Mouse (Mus musculus) kidney, adult 8-10 months (tissue): Measurements from ENCODE around the gene Psmd9.

Experiments
- DNase-seq, 2 experiments: peaks; one replicate each; pipeline ENCODE4 v3.0.0; 2022

The Psmd9 gene

DNA sequence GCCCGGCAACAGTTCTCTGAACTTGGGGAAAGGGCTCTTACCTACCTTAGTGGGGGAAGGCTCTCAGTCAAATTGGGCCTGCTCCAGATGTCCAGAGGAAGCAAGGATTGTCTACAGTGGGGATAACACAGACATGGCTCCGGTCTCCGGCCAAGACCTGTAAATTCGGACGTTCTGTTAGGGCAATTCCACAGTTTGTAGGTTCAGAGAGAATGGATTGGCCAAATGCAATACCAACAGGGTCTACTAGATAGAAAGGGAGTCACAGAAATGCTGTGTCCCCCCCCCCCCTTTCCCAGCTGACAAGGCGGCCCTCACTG, 31.3 kb upstream of the Psmd9 start:
- no peak for DNase-seq

DNA sequence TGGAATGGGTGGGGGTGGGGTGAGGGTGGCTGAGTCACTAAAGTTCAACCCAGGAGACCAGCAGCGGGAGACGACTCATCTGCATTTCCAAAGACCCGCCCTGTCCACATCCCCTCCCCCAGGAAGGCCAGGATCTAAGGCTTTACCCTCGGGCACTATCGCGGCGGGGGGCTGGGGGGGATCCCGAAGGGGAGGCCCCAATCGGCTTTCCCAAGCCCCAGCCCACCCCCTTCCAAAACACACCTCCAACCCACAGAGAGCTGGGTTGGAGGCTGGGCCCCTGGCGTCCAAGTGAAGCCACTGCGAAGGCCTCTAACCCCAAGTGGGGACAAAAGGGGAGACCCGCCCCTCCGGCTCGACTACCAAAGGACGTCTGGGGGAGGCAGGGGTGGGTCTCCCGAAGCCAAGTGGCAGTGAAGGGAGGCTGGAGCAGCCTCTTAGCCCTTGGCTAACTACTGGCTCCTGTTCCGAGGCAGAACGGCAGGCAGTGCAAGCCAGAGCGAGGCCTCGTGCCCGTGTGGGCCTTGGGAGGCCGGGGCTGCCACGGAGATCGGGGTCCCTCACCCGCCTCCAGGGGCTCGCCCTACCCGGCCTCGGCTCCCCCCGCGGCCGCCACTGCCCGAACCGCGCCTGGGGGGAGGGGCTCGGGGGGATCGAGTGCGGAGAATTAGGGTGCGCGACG, 30.8 kb upstream of the Psmd9 start:
- peak; percentile 72 to 85 for DNase-seq

DNA sequence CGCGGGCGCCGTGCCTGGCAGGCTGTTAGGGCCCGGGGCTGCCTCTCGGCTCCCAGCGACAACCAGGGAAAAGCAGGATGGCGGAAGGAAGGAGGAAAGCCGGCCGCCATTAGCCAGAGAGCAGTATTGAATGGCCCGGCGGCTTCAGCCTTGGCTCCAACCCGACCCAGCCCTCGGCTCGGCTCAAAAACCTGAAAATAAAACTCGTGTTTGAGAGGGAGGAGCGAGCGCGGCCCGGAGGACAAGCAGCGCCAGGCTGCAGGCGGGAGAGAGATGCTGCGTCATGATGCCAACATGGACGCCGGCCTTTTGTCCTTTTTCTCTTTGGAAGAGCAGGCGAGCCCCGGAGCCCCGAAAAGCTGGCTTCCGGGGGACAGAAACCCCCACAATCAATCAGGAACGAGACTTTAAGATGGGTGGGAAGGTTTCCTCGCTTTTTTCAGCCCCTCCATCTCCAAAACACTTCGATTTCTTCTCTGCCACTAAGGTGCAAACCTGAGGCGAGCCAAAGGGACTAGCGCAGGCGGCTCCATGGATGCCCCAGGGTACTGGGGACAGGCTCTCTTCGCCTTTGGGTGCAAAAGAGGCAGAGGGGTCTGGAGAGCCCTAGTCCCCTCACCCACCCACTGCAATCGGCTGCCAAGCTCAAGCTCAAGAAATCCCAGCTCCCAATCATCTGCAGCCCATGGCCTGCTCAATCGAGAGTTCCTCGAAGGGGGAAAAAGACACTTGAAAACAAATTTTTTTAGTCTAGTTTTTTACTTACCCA, 30.1 kb upstream of the Psmd9 start:
- DNase-seq: peak; percentile 85 to 88

GRCm38 (mm10) chr5:123139722-123140627, 29.2 kb upstream of the Psmd9 start:
- peak in 1 of 2 experiments; percentile 37 for DNase-seq

DNA sequence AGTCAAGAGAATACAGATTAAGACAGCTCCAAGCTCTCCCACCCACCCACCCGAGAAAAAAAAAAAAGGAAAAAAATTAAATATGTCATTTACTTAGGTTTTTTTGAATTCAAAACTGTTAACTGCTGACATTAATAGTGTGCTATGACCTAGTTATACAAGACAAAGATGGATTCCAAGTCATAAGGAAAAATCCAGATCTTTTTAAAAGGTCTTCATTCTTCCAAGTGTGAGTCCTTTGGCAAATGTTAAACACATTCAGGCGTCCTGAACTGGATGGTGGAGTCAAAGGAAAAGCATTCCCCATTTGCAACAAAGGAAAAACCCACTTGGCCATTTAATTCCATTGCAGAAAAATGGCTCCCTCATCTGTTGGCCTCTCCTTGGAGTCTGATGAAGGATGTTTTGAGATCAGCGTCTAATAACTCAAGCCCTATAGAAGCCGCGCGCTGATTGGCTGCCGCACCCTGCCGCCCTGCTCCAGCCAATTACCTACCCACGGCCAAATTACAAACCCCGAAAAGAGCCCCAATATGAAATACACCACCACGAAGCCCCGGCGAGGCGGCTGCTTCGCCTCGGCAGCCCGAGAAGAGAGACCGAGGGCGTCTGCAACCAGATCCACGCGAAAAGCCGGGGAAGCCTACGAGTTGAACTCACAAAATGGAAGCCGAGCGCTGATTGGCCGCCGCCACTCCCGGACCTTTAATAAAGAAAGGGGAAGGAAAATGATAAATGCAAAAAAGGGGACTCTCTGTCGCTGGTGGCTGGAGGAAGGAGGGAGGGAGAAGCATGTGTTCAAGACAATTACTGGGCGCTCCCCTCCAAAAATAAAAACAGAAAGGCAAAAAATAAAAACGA, 28.3 kb upstream of the Psmd9 start:
- peak; percentile 94 to 95 for DNase-seq

DNA sequence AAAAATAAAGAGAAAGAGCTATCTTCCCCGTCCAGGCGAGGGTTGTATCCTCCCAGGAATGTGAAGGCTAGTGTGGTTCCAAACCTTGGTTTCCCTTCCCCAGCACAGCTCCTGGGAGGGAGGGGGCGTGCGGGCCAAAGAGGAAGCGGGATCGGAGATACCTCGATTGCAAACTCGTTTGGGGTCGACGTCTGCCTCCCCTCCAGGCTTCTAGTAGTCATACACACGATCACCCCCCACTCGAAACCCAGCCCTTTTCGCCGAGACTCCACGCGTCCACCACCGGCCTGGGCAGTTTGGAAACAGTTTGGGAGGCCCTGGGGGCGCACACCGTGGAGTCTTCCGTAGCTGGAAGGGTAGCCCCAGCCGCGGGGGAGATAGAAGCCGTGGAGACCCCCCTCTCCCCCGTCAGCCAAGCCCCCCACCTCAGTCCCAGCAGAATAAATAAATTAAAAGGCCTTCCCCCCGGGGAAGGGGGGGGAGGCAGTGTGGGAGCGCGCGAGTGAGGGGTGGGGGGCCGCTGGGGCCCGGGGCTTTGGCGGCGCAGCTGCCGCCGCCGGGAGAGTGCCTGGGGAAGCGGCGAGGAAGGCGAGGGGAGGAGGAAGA, 27.6 kb upstream of the Psmd9 start:
- peak in 1 of 2 experiments; percentile 56 for DNase-seq

DNA sequence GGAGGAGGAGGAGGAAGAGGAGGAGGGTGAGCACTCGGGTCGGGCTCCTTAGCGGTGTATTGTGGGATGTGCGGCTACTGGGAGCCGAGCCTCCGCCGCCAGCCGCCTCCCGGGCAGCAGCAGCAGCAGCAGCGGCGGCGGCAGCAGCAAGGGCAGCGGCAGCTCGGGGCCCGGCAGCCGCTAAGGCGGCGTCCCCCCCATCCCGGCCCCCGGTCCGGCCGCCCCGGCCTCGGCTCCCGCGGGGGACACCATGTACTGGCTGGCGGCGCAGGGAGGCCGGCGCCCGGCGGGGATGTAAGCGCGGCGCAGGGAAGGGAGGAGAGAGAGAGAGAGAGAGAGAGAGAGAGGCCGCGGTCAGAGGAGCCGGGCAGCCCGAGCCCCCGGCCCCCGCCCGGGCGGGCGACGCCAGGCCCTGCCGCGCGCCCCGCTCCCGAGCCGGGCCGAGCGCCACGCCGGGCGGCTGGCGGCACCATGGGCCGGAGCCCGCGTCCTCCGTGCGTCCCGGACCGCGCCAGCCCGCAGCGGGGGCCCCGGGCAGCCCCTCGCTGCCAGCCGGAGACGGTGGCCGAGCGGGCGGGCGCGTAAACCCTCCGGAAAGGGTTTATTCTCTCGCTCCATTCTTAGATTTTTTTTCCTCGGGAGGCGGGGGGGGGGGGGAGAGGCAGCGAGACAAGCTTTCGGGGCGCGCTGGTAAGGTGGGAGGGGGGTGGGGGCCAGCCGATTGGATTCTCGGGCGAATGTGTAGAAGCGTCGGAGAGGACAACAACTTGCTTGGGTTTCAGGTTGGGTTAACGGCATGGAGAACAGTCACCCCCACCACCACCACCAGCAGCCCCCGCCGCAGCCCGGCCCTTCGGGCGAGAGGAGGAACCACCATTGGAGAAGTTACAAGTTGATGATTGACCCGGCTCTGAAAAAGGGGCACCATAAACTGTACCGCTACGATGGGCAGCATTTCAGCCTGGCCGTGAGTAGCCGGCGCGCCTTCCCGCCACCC, 26.8 kb upstream of the Psmd9 start, which contains the start of gene Setd1b:
Setd1b (plus strand) TSS at position 33 of the 997 bp plus-strand sequence.
- peak in 1 of 2 experiments; percentile 64 for DNase-seq

DNA sequence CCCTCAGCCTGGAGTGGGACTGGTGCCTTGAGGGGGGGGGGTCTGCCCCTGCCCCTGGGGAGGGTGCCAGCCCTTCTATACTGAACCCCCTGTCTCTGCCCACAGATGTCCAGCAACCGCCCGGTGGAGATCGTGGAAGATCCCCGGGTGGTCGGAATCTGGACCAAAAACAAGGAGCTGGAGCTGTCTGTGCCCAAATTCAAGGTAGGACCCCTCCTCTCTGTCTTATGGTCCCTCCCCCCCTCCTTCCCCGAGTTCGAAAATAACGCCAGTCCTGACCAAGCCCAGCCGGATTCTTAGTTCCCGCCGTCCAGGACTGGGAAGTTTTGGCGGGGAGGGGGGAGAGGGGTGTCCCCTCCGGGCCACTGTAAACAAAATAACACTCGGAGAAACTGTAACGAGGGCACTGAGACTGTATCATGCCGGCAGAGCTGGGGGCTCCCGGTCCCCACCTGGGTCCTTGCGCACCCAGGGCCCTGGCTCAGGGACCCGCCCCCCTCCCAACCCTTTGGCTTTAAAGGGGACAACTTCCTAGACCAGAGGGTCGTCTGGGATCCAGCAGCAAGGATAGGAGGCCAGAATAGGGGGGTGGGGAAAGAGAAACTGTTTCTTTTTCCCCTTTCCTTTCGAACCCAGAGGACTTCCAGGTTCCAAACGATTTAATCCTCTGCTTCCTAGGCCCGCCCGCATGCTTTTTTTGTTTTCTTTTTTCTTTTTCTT, 25.8 kb upstream of the Psmd9 start:
- peak in 1 of 2 experiments; percentile 29 for DNase-seq

- peak in 1 of 2 experiments; percentile 19 for DNase-seq
Measured at GRCm38 (mm10) chr5:123143971-123144745, 25.1 kb upstream of the Psmd9 start.

DNA sequence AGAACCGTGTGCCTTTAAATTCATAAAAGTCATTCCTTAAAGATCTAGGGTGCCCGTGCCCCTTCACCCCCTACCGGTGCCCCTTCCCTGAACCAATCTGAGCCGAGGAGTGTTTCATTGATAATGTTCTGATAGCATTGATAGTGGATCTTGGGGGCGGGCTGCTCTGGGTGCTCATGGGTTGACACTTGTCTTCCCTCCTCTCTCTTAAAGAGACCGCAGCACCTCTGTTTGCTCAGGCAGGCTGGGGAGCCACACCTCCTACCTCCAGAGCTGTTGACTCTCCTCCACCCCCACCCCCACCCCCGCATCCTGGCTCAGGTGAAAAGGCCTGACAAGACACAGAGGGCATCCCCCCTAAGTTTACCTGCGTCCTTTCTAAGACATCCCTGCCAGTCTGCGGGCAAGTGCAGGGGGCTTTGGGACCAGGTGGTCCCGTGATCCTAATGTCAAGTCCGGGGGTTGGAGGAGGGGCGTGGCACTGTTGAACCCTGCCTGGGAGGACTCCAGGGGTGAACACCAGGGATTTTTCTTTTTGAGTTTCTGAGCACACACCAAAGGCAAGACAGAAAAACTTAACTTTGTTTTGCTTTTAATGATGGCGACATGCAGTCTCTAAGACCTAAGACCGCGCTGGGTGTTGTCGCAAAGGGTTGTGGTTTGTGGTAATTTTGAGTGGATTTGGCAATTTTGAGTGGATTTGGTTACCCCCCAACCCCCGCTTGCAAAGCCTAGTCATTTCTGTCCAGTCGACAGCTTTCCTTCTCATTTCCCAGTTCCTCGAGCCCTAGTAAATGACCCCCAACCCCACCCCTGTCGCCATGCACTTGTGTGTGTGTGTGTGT, 24.2 kb upstream of the Psmd9 start:
- DNase-seq: no peak

- no peak for DNase-seq
Measured at GRCm38 (mm10) chr5:123146357-123146756, 22.9 kb upstream of the Psmd9 start.

DNA sequence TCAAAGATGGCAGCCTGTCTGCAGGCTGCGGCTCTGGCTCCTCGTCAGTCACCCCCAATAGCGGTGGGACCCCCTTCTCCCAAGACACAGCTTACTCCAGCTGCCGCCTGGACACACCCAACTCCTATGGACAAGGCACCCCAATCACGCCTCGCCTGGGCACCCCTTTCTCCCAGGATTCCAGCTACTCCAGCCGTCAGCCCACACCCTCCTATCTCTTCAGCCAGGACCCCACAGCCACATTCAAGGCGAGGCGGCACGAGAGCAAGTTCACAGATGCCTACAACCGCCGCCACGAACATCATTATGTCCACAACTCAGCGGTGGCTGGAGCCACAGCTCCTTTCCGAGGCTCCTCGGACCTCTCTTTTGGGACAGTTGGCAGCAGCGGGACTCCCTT, 21.6 kb upstream of the Psmd9 start:
- no peak for DNase-seq

DNA sequence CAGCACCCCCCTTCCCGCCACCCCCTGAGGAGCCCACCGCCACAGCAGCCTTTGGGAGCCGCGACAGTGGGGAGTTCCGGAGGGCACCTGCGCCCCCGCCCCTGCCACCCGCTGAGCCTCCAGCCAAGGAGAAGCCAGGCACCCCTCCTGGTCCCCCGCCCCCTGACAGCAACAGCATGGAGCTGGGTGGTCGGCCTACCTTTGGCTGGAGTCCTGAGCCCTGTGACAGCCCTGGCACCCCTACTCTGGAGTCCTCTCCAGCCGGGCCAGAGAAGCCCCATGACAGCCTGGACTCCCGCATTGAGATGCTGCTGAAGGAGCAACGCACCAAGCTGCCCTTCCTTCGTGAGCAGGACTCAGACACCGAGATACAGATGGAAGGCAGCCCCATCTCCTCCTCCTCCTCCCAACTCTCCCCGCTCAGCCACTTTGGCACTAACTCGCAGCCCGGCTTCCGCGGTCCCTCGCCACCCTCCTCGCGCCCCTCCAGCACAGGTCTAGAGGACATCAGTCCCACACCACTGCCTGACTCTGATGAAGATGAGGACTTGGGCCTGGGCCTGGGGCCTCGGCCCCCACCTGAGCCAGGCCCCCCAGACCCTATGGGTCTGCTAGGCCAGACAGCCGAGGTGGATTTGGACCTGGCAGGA, 21.0 kb upstream of the Psmd9 start:
- no peak for DNase-seq

DNA sequence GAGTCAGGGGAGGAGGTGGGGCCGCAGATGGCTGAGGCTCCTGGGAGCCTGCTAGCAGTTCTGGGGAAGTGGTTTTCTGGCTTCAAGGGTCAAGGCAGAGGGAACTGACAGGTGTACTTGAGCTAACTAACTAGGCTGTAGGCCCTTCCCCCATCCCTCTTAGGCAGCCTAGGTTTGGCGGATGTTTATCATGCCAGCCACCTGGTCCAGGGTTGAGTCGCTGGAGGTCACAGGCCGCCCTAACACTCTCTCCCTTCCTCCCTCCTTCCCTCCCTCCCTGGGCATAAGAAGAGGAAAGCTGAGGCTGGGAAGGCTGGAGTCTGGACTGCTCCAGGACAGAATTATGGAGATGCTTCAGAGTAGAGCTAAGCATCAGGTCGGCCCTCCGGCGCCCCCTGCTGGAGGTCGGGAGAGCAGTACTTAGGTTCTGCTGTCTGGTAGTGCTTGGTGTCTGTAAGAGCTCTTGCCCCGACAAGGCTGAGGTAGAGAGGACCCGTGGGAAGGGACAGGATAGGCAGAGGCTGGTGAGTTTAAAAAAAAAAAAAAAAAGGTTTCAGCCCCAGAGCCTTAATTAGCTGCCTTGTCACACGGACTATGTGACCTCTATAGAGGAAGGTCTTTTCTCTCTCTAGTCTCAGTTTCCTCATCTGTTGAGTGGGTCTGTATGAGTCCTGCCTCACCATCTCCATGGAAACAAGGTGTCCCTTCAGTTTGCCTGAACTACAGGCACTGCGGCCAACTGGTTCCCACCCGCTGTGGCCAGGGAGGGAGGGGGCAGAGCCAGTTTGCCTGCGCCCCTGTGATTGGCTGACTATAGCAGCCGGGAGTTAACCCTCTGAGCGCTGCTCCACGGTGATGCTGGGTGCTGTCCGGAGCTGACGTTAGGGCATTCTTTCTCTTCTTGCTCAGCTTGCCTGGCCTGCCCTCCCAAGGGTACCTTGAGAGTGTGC, 19.5 kb upstream of the Psmd9 start:
- peak; percentile 86 to 92 for DNase-seq

- no peak for DNase-seq
Measured at GRCm38 (mm10) chr5:123150641-123151040, 18.6 kb upstream of the Psmd9 start.

- no peak for DNase-seq
Measured at GRCm38 (mm10) chr5:123151077-123151476, 18.1 kb upstream of the Psmd9 start.
